Mouse (Mus musculus) CH12.LX (cell line): ENCODE results near the gene Dynll1. TPM values are rescaled to one million over a fixed set of nuclear protein-coding genes. Genes with fewer than 3 reads are reported as not detected.

ENCODE experiments used
- DNase-seq: peaks from one replicate; pipeline ENCODE4 v3.0.0-alpha.2; 2013; ENCODE audit errors: extremely low read depth
- H3K27ac ChIP-seq: 2 replicates; pipeline ENCODE4 v1.5.1; 2012; ENCODE audit warnings: low read depth, mild to moderate bottlenecking, control low read depth, moderate library complexity; ENCODE audit not compliant: insufficient read depth
- H3K27me3 ChIP-seq: replicated peaks from 2 replicates; pipeline ENCODE3; 2012; ENCODE audit warnings: inconsistent platforms
- H3K36me3 ChIP-seq, 2 experiments: replicated peaks in 1 of 2; 2 replicates each; pipeline versions ENCODE3 to v1.6.1; 2012; ENCODE audit warnings: inconsistent platforms in 1 of 2, low read length in 1 of 2, mild to moderate bottlenecking in 1 of 2, mixed read lengths in 1 of 2, moderate library complexity in 1 of 2; ENCODE audit not compliant: control insufficient read depth in 1 of 2, insufficient read depth in 1 of 2
- H3K4me1 ChIP-seq, 2 experiments: 2 replicates each; pipeline ENCODE4 v1.6.1; 2012; ENCODE audit warnings: inconsistent platforms in 1 of 2, moderate library complexity in 1 of 2; ENCODE audit not compliant: insufficient read depth in 2 of 2, control insufficient read depth in 1 of 2
- H3K4me2 ChIP-seq: 2 replicates; pipeline ENCODE4 v1.6.1; 2012; ENCODE audit warnings: low read depth, mild to moderate bottlenecking, control low read depth; ENCODE audit not compliant: poor library complexity, insufficient read depth, severe bottlenecking
- H3K4me3 ChIP-seq, 3 experiments: fragments of 150-350 bp in 1 of 3; sonication (generic) in 1 of 3; replicated peaks in 1 of 3; 2 replicates each; pipeline versions ENCODE3 to v1.5.1; 2011 to 2012; ENCODE audit warnings: low read depth in 2 of 3, low read length in 2 of 3, mild to moderate bottlenecking in 2 of 3, moderate library complexity in 2 of 3, control low read depth in 1 of 3, improper control_type of control experiment in 1 of 3, inconsistent platforms in 1 of 3, mixed read lengths in 1 of 3; ENCODE audit not compliant: poor library complexity in 1 of 3
- H3K79me2 ChIP-seq: replicated peaks from 2 replicates; pipeline ENCODE4 v1.6.1; 2012; ENCODE audit warnings: mild to moderate bottlenecking, moderate library complexity; ENCODE audit not compliant: control insufficient read depth, poor library complexity, insufficient read depth, severe bottlenecking; ENCODE audit errors: extremely low read depth
- H3K9ac ChIP-seq: 2 replicates; pipeline ENCODE4 v1.6.1; 2012; ENCODE audit warnings: low read depth, mild to moderate bottlenecking, control low read depth, moderate library complexity; ENCODE audit not compliant: insufficient read depth
- H3K9me3 ChIP-seq: replicated peaks from 2 replicates; pipeline ENCODE3; 2012; ENCODE audit warnings: low read length, inconsistent platforms, mixed read lengths
- BHLHE40 ChIP-seq: IDR thresholded peaks from 2 replicates; pipeline ENCODE4 v1.6.1; 2011; ENCODE audit warnings: mild to moderate bottlenecking, low read depth, low read length, improper control_type of control experiment
- CHD2 ChIP-seq: IDR thresholded peaks from 2 replicates; pipeline ENCODE4 v1.6.1; 2011; ENCODE audit warnings: low read length, improper control_type of control experiment
- CTCF ChIP-seq, 2 experiments: IDR thresholded peaks in 1 of 2; conservative IDR thresholded peaks in 1 of 2; 2 replicates each; pipeline ENCODE4 v1.5.1; 2011 to 2012; ENCODE audit warnings: low read depth in 2 of 2, low read length in 2 of 2, improper control_type of control experiment in 1 of 2, inconsistent platforms in 1 of 2, mild to moderate bottlenecking in 1 of 2, moderate library complexity in 1 of 2
- EP300 ChIP-seq: IDR thresholded peaks from 2 replicates; pipeline ENCODE4 v1.6.1; 2011; ENCODE audit warnings: low read length, improper control_type of control experiment
- HCFC1 ChIP-seq: IDR thresholded peaks from 2 replicates; pipeline ENCODE4 v1.6.1; 2012; ENCODE audit warnings: low read depth, mild to moderate bottlenecking, inconsistent platforms, low read length, improper control_type of control experiment
- IRF4 ChIP-seq: IDR thresholded peaks from 2 replicates; pipeline ENCODE4 v1.6.1; 2014; ENCODE audit warnings: low read depth, mild to moderate bottlenecking, inconsistent platforms, low read length, improper control_type of control experiment
- JUND ChIP-seq: conservative IDR thresholded peaks from 2 replicates; pipeline ENCODE4 v1.6.1; 2011; ENCODE audit warnings: low read depth, low read length, improper control_type of control experiment
- MAZ ChIP-seq: IDR thresholded peaks from 2 replicates; pipeline ENCODE4 v1.6.1; 2012; ENCODE audit warnings: low read depth, mild to moderate bottlenecking, inconsistent platforms, low read length, improper control_type of control experiment, moderate library complexity
- NELFE ChIP-seq: IDR thresholded peaks from 2 replicates; pipeline ENCODE4 v1.6.1; 2011; ENCODE audit warnings: low read depth, low read length, improper control_type of control experiment
- PAX5 ChIP-seq: IDR thresholded peaks from 2 replicates; pipeline ENCODE4 v1.6.1; 2012; ENCODE audit warnings: low read length, inconsistent platforms, mixed read lengths
- RAD21 ChIP-seq: IDR thresholded peaks from 2 replicates; pipeline ENCODE4 v1.6.1; 2011; ENCODE audit warnings: low read depth, mild to moderate bottlenecking, low read length, improper control_type of control experiment, moderate library complexity
- RCOR1 ChIP-seq: conservative IDR thresholded peaks from 2 replicates; pipeline ENCODE4 v1.6.1; 2012; ENCODE audit warnings: low read depth, mild to moderate bottlenecking, inconsistent platforms, low read length, improper control_type of control experiment
- SIN3A ChIP-seq: IDR thresholded peaks from 2 replicates; pipeline ENCODE4 v1.6.1; 2012; ENCODE audit warnings: low read length, improper control_type of control experiment, inconsistent platforms
- SMC3 ChIP-seq: IDR thresholded peaks from 2 replicates; pipeline ENCODE4 v1.6.1; 2011; ENCODE audit warnings: low read depth, low read length, improper control_type of control experiment
- UBTF ChIP-seq: IDR thresholded peaks from 2 replicates; pipeline ENCODE4 v1.6.1; 2012; ENCODE audit warnings: low read depth, mild to moderate bottlenecking, inconsistent platforms, low read length, improper control_type of control experiment, moderate library complexity
- USF1 ChIP-seq: IDR thresholded peaks from 2 replicates; pipeline ENCODE4 v1.6.1; 2014; ENCODE audit warnings: low read depth, mild to moderate bottlenecking, inconsistent platforms, low read length, improper control_type of control experiment
- ZC3H11A ChIP-seq: IDR thresholded peaks from 2 replicates; pipeline ENCODE4 v1.6.1; 2012; ENCODE audit warnings: low read depth, mild to moderate bottlenecking, inconsistent platforms, low read length, improper control_type of control experiment
- ZKSCAN1 ChIP-seq: IDR thresholded peaks from 2 replicates; pipeline ENCODE4 v1.6.1; 2012; ENCODE audit warnings: low read depth, inconsistent platforms, low read length, improper control_type of control experiment, borderline replicate concordance
- ZNF384 ChIP-seq: IDR thresholded peaks from 2 replicates; pipeline ENCODE4 v1.6.1; 2012; ENCODE audit warnings: low read depth, low read length, improper control_type of control experiment, inconsistent platforms
- dilution Hi-C: fragments of 300-500 bp; cut with MboI; formaldehyde crosslinking; loops from 2 replicates; pipeline ENCODE4 v1.14.3; 2020; ENCODE audit warnings: low sequenced_read_pairs; ENCODE audit not compliant: extremely low pct_unique_long_range_greater_than_20kb, extremely low pct_ligation_motif_present
- in situ Hi-C: fragments of 300-500 bp; cut with MboI; formaldehyde crosslinking; loops from 3 replicates; pipeline ENCODE4 v1.14.3; 2019; ENCODE audit warnings: low sequenced_read_pairs, low pct_ligation_motif_present, low pct_unique_long_range_greater_than_20kb, mixed read lengths
- polyA plus RNA-seq: library from polyadenylated mRNA; unstranded; fragments of >175 nt; gene quantifications from 2 replicates; pipeline ENCODE4 v1.2.1, GENCODE M21; 2012; ENCODE audit warnings: low read depth; ENCODE audit not compliant: insufficient read length
- total RNA-seq, 2 experiments: library from RNA; depleted of rRNA; stranded (reverse); fragments of 300-350 nt in 1 of 2; fragments of >200 nt in 1 of 2; gene quantifications; 2 replicates each; pipeline ENCODE4 v1.2.3; 2012 to 2014

Dynll1 gene
- total and polyA plus RNA-seq, 3 experiments = 312 to 646 (median 456) TPM

- in situ Hi-C loops = no loop called here
- DNase-seq = no peak
- H3K4me3 ChIP-seq = no peak overlapping the region
- dilution Hi-C loops = no loop called here
- H3K9me3 ChIP-seq = no peaks in the 10 kb centered on the region
- H3K9ac ChIP-seq = no peak overlapping the region
- no peaks in the 10 kb centered on the region for H3K36me3 ChIP-seq
- TF ChIP-seq PAX5 (no peak), RCOR1 (no peak), BHLHE40 (no peak), USF1 (no peak), JUND (no peak), NELFE (no peak), IRF4 (no peak), ZKSCAN1 (no peak), CHD2 (no peak), SIN3A (no peak)
- H3K79me2 ChIP-seq = no peaks in the 10 kb centered on the region
- H3K27me3 ChIP-seq = no peaks in the 10 kb centered on the region
- H3K27ac ChIP-seq = no peak overlapping the region
- H3K4me1 ChIP-seq = peaks cover 2 to 25% of the 10 kb centered on the region in 2 experiments; a peak in 3 of 4 replicates
- H3K4me2 ChIP-seq = no peak overlapping the region
Observed at GRCm38 (mm10) chr5:115316968-115317644, 16.3 kb upstream of the Dynll1 start.

GRCm38 (mm10) chr5:115313668-115313943 is 12.8 kb upstream of the Dynll1 start:
- Histone ChIP-seq H3K4me2 (no peak overlapping the region), H3K79me2 (no peaks in the 10 kb centered on the region), H3K4me3 (no peak overlapping the region), H3K9me3 (no peaks in the 10 kb centered on the region), H3K9ac (no peak overlapping the region), H3K4me1 (peaks cover under 1 to 13% of the 10 kb centered on the region in 2 experiments; a peak in 3 of 4 replicates), H3K27ac (no peak overlapping the region), H3K36me3 (peaks cover 0 to 2% of the 10 kb centered on the region in 2 experiments), H3K27me3 (no peaks in the 10 kb centered on the region)
- dilution Hi-C loops (no loop called here), in situ Hi-C loops (no loop called here)
- no peak for DNase-seq
- TF ChIP-seq ZNF384 (no peak), CTCF (conservative IDR thresholded peaks at IDR 0.05 in 1 of 2, IDR thresholded peaks at IDR 0.05 in 1 of 2; ENCODE audit: low read depth in 2 of 2, low read length in 2 of 2) (no peak), SMC3 (no peak), RCOR1 (no peak), RAD21 (no peak), EP300 (no peak), PAX5 (no peak), HCFC1 (no peak), UBTF (no peak), MAZ (no peak), ZC3H11A (no peak)
